Mouse (Mus musculus) layer of hippocampus, postnatal 25 days (tissue): ENCODE measurements around the gene Aar2. TPM values are rescaled to one million over a fixed set of nuclear protein-coding genes. Genes with fewer than 3 reads are reported as not detected.

Source experiments
- DNase-seq, 2 experiments: peaks; one replicate each; pipeline ENCODE4 v3.0.0; 2022; ENCODE audit warnings: mixed read lengths in 2 of 2, low spot score in 1 of 2; ENCODE audit errors: extremely low spot score in 1 of 2
- total RNA-seq, 2 experiments: library from RNA; stranded (reverse); gene quantifications; 2 replicates each; pipeline ENCODE4 v1.2.3; 2021

The Aar2 gene
- total RNA-seq, 2 experiments from 2014 or later, result 29.8 to 37.8 TPM

DNA sequence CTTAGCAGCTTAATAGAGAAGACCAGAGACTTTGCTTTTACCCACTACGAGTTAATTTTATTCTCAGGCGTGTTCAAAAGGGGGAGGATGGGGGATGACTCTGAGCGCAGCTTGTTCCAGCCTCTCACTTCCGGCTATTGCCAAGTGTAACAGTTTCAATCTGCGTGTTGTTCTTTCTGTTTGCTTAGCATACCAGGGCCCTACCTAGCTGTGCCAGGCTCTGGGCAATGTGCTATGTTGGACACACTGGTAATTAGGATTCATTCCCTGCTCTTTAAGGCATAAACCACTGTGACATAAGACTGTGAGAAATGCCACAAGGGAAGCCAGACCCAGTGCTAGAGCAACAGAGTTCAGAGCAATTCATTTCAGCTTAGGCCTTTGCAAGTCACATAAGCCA lies 16.2 kb downstream of the Aar2 start:
- peak; percentile 27 to 42 for DNase-seq

GRCm38 (mm10) chr2:156566512-156566911 lies 19.1 kb downstream of the Aar2 start:
- DNase-seq, result no peak

- no peak for DNase-seq
Observed at GRCm38 (mm10) chr2:156568647-156569046, 21.3 kb downstream of the Aar2 start.

DNA sequence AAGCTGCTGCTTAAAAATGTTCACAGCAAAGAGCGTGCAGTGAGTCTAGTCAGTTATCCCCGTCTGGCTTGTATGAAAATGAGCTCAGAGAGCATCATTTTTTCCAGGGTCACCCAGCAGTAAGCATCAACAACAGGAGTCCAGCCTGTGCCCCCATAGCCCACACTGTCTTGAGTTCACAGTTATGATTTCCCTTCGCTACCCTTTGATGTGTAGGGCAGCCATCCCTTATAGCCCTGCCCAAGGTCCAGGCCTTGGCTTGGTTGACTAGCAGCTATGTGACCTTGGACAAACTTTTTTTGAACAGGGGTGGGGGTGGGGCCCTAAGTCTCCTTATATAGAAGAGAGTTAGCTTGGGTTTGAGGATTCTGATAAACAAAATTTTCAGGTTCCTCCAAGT lies 21.9 kb downstream of the Aar2 start:
- DNase-seq, result no peak

GRCm38 (mm10) chr2:156571521-156571920 lies 24.1 kb downstream of the Aar2 start:
- no peak for DNase-seq

GRCm38 (mm10) chr2:156576850-156577587 lies 29.6 kb downstream of the Aar2 start:
- no peak for DNase-seq

DNA sequence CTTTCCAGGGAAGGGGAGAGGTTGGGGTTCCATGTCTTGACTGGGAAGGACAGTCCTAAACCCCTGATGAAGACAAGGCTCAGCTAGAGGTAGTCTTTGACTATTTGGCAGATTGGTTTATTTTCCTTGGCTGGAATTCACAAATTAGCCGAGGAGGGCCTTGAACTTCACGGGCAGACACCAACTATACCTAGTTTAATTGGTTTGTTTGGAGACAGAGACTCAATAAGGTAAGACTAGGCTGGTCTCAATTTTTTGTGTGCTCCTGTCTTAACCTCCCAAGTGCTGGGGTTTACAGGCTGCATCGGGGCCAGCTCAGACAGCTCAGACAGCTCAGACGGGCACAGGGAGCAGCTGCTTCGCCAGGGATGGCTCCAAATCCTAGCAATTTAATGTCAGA lies 33.1 kb downstream of the Aar2 start:
- DNase-seq, result no peak

GRCm38 (mm10) chr2:156581244-156581643 lies 33.9 kb downstream of the Aar2 start:
- peak in 1 of 2 experiments; percentile 59 for DNase-seq

GRCm38 (mm10) chr2:156582887-156583286 lies 35.5 kb downstream of the Aar2 start:
- DNase-seq, result no peak

DNA sequence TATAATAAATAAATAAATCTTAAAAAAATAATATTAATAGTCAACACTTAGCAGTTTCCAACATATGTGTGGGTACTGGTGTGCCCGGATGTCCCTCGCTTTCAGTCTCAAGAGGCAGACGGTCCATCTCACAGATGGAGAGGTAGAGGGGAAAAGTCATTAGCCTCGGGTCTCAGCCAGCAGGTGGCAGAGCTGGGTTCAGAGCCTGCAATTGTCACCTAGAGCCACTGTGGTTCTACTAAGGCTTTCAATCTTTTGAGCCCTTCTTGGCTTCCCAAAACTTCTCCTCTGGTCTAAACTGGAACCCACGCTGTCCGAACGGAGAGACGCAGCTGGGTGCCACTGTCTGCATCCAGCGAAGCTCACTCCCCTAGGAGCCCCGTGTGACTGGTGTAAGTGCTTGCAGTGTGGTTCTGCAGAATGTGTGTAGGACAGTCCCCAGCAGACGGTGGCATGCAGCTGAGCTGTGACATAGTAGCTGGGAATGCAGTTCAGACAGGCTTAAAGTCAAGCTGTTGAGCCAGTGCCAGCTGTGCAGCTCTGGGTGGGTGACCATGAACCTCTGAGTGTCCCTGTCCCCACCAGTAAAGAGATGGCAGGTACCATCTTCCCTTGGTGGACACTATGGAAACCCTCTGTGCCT lies 36.9 kb downstream of the Aar2 start:
- no peak for DNase-seq

GRCm38 (mm10) chr2:156584797-156585471 lies 37.5 kb downstream of the Aar2 start:
- DNase-seq, result no peak

- DNase-seq, result no peak
Observed at GRCm38 (mm10) chr2:156589481-156589880, 42.1 kb downstream of the Aar2 start.

DNA sequence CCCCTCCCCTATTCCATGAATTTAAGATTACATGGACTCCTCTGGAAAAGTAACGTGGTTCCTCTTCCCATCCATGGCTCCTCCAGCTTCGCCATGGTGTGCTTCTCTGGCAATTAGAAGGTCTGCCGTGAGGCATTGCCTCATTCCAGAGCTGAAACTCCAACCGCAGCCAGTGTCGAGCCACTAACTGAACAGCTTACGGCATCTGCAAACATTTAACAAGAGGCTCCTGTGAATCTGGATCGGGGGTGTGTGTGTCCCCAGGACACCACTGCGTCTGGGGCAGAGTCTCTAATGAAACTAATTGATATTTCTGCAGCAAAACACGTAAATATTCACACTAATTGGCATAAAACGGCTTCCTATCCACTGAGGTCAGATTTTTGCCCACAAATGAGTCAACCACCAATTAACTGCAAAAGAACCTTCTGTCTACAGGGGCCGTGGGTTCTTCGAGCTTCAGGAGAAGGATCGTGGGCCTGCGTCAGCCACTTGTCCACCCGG lies 47.7 kb downstream of the Aar2 start:
- no peak for DNase-seq

DNA sequence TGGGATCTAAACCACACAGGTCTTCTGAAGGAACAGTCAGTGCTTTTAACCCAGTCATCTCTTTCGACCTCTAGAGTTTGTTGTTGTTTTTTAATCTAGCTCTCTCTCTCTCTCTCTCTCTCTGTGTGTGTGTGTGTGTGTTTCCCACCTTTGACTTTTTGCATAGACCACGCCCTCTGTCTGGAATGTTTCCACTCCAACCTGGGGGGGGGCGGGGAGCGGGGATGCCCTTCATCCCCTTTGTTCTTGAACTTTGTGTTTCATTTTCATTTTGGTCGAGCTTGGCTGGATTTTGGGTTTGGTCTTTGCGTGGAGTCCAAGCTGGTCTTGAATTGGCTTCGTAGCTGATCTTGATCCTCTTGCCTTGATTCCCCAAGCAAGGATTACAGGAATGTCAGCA lies 55.2 kb downstream of the Aar2 start:
- no peak for DNase-seq

- no peak for DNase-seq
Observed at GRCm38 (mm10) chr2:156603671-156604070, 56.3 kb downstream of the Aar2 start.

DNA sequence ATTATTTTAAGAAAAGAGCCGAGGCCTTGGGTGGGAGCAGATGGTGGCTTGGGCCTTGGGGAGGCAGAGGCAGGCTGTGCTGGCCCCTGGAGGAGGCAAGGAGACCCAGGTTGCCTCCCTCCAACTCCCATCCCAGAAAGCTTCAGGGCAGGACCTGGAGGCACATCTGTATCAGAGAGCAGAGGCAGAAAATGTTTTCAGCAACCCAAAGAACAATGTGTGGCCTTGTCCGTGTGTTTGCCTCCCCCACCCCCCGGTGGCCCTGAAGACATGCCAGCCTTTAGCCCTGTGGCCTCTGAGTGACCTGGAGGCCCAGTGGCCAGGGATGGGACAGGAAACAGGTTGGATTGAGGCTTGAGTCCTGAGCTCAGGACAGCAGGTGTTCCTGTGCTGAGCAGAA lies 57.8 kb downstream of the Aar2 start:
- no peak for DNase-seq

DNA sequence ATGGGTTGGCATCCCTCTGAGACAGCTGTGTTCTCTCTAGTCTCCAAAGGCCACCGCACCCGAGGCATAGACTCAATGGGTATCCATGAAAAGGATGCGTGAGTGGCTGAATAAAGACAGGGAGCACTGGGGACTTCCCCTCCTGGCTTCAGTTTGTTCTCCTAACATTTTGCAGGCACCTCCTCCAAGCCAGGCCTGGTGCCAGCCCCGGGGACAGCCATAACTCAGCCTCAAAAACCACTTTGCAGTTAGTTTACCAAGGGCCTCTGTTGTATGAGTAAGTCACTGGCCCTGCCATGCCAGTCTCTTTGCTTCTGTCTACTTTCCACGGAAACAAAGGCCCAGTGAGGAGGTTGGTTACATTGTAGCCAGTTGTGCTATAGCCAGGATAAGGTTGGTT lies 58.6 kb downstream of the Aar2 start:
- no peak for DNase-seq

DNA sequence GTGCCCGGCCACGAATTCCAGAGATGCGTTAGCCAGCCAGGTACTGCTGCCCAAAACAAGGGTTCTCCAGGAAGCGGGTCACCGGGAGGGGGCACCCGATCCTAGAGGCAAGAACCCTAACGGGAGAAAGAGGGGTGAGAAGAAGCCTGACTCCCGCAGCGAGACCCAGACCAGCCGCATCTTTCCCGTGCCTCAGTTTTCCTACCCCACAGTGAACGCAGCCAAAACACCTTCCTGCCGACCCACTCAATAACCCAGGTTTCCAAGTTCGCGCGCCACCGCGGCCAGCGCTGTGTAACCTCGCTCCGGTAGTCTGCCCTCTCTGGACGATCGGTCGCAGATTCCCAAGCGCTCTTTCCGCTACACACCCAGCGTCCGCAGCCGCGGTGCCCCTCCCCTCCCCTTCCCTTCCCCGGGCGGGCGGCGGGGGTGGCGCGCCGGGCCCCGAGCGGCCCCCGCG lies 65.7 kb downstream of the Aar2 start:
- peak; percentile 72 to 79 for DNase-seq

- peak in 1 of 2 experiments; percentile 49 for DNase-seq
Observed at GRCm38 (mm10) chr2:156613541-156614257, 66.3 kb downstream of the Aar2 start, which contains the start of gene Dlgap4. Gene Dlgap4 (plus strand): TSS chr2:156613705.

GRCm38 (mm10) chr2:156614258-156614556 lies 66.8 kb downstream of the Aar2 start:
- no peak for DNase-seq
